Mouse (Mus musculus) urinary bladder, postnatal 4 days (tissue): Measurements from ENCODE around the gene Srgap2.

Source experiments
- DNase-seq, 2 experiments: peaks; one replicate each; pipeline ENCODE4 v3.0.0; 2021 to 2022; ENCODE audit warnings: low spot score in 2 of 2

Gene Srgap2

DNA sequence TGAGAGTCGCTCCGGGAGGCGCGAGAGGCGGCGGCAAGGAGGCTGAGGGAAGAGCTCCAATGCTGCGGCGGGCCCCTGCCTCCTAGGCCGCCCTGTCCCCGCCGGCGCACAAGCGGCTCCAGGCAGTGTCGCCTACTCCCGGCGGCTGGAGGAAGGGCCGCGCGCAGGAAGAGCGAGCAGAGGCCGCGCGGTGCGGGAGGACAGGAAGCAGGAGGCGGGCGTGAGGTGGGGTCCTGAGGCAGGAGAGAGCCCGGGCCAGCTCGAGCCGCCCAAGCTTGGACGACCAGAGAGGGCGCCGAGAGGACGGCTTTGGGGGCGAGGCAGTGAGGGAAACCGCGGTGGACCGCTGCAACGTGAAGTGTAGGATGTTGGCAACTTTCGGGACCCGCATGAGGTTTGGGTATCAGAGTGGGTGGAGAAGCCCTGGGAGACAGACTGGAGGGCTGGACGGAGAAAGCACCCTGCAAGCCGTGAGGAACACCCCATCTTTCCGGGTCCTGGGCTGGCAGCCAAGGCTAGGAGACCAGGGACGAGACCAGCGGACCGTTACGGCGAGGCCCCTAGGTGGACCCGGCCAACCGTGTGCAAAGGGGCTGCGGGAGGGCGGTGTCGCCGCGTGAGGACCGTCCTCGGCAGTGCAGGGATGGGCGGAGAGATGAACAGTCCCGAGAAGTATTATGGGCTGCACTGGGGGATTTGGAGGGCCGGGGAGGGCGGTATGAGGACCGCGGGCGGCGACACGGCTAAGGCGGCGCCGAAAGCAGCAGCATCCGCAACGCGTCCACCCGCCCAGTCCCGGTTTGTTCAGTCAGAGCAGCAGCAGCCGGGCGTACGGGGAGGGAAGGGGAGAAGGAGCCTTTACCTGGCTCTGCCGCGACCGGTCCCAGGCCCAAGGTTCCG lies 531 bp downstream of the Srgap2 start:
- DNase-seq, result peak; percentile 63 to 71

DNA sequence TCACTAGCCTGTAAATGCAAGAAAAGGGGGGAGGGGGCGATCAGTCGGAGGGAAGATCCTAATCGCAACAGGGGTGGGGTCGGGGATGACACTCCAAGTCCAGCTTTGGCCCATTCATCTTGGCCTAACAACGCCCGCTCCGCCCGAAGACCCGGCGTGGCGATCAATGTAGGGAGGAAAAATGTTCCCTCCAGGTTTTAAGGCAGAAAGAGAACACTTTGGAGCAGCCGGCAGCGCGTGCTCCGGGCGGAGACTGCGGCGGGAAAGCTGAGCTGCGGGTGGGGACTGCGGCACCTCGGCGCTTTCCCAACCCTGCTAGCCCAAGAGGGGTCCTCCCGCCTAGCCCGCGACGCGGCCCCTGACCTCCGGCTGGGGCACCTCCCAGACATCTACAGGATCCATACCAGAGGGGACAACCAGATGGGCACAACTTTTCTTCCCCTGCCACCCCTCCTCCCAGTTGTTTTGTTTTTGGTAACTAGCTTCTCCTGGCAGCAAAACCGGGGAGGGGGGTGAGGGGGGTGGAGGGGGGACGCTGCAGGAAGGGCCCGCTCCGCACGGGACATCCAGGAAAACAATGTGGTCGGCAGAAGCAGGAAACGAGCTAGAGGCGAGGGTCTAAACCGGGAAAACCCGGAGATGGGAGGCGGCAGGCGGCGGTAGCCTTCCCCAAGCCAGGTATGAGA lies 1.4 kb downstream of the Srgap2 start:
- peak; percentile 34 to 59 for DNase-seq

DNA sequence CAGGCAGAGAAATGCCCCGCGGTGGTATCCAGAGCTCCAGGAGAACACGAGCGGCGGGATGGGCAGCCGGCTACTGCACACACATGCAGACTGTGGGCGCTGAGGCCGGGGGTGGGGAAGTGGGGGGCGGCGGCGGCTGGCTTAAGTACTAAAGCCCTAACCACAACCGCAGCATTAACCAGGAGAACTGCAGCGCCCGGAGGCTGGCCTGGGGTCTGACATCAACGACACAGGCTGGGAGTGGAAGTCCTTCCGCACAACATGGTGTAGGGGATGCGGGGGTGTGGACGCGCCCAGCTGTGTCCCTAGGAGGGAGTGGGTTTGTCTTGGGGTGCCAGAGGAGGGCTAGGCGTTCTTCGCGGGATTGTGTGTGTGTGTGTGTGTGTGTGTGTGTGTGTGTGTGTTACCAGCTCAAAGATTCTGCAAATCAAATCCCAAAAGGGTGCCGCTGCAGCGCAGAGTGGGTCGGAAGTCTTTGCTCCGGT lies 2.0 kb downstream of the Srgap2 start:
- DNase-seq, result no peak

DNA sequence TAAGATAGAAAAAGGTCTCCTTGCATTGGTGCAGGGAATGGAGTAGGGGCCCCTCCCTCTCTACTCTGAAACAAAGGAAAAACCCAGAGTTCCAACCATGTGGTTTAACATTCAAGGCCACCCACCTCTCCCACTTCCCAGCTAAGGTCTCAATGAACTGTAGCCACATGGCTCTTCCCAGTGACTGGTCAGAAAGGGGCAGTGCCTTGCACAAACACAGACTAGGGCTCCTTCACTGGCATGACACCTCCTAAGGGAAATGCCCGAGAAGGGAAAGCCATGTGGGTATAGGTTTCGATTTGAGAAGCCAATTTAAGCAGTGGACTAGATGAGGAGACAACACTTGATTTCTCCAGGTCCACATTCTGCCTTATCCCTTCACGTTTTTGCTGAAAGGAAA lies 3.4 kb downstream of the Srgap2 start:
- no peak for DNase-seq

DNA sequence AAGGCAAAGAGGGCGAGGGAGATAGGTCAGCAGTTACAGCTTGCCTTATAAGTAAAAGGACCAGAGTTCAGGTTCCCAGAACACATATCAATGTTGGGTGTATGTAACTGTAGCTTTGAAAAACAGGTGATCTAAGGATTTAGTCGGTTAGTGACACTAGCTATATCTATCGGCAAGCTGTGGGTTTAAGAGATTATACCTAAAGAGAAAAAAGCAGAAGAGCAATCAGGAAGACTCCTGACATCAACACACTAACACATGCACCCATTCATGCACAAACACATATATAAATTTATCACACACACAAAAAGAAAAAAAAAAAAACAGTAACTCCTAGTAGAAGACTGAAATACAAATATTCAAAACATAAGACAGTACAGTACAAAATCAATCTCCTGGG lies 10.6 kb downstream of the Srgap2 start:
- DNase-seq, result no peak

DNA sequence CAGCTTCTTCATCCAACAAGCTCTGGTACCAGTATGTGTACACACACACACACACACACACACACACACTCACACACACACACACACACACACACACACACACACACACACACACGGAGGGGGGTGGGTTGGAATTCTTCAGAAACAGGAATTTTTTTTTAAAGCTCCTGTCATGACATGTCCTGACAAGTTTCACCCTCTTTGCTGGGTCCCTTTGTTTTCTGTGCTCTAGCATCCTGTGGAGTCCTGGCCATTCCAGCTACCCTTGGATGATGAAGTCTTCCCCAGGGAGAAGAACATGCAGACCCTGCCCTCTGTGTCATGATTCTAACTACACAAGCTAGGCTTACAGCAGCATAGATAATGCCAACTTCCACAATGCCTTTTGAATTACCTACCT lies 13.0 kb downstream of the Srgap2 start:
- DNase-seq, result no peak

DNA sequence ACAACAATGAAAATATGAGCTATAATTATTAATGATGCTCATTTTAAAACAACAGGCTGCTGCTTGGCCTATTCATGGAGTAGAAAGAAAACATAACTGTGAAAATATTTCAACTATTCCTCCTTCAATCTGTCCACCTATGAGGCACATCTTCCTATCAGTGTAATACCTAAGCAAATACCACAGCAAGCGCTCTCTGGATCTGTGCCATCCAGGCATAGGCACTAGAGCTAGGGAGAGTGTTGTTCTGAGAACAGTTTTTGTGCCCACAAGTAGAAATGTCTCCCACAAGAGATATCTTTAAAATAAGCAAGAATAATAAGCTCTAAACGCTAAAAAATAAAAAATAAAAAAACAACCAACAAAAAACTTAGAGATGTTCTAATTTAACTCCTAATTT lies 14.0 kb downstream of the Srgap2 start:
- no peak for DNase-seq

DNA sequence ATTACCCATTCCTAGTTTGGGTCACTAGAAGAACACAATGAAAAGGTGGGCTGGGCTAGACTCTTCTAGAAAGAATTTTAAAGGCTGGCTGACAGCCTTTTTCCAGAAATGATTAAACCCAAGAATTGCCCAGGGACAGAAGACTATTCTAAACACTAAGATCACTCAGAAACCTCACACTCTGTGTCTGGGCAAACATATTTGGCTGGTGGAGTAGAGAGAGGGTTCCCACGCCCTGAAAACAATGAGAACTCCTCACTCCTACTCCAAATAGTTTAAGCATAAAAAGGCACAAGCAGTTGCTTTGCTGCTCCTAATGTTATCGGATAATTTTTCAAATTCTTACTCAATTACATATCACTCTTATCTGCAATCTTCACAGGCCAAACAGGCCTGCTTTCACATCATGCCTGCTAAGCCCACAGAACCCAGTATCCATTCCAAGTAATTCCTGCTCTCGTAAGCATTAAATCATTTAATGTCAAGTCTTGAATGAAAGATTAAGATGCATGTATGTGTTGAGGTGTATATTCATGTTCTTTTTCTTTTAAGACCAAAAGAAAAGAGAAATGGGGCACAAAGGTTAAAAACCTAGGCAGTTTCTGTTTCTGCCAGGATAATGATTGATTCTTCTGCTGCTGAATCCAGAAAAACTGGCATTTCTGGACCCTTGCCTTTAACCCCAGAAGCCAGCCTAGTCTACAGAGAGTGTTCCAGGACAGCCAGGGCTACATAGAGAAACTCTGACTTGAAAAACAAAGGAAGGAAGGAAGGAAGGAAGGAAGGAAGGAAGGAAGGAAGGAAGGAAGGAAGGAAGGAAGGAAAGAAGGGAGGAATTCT lies 15.3 kb downstream of the Srgap2 start:
- no peak for DNase-seq

DNA sequence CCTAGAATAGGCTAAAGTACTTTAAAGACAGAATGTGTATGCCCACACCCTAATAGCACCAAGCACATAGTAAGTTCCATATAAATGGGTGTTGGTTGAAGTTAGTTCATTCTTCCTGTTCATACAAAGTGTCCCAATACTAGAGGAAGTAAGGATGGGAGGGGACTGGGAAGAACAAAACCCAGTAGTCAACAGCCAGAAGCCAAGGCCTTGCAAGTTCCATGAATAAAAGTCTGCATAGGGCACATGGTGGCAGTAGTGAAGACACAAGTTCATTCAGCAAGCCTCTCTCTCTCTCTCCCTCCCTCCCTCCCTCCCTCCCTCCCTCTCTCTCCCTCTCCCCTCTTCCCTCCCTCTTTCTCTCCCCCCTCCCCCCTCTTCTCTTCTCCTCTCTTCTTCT lies 16.0 kb downstream of the Srgap2 start:
- DNase-seq, result no peak

DNA sequence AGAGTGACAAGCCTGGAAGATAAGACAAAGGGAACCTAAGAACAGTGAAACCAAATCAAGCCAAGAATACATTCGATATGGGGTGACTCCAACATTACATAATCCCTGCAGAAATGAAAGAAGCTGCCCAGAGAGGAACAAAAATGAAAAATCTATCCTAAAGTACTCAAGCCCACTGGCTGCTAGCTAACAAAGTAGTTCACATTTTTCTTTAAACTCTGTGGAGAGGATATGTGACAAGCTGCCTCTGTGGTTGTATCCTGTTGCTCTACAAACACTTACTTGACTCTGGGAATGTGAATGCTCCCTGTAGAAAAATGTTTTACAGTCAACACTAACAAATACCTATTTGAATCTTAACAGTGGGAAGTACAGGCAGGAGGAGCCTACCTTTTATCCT lies 25.5 kb downstream of the Srgap2 start:
- no peak for DNase-seq

DNA sequence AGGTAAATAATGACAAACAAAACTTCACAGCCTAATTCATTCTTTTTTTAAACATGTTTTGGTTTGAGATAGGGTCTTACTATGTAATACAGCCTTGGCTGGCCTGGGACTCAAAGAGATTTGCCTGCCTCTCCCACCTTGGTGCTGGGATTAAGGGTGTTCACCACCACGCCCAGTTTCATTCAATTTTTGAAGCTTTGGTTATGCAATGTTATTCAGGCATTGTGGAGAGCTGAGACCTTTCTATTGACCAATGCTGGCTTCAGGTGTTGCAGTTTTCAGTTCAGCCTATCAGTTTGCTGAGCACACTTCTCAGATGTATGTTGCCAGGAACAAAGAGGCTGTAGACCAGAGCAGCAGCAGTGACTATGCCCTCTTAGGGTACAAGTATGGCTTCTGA lies 28.9 kb downstream of the Srgap2 start:
- no peak for DNase-seq

DNA sequence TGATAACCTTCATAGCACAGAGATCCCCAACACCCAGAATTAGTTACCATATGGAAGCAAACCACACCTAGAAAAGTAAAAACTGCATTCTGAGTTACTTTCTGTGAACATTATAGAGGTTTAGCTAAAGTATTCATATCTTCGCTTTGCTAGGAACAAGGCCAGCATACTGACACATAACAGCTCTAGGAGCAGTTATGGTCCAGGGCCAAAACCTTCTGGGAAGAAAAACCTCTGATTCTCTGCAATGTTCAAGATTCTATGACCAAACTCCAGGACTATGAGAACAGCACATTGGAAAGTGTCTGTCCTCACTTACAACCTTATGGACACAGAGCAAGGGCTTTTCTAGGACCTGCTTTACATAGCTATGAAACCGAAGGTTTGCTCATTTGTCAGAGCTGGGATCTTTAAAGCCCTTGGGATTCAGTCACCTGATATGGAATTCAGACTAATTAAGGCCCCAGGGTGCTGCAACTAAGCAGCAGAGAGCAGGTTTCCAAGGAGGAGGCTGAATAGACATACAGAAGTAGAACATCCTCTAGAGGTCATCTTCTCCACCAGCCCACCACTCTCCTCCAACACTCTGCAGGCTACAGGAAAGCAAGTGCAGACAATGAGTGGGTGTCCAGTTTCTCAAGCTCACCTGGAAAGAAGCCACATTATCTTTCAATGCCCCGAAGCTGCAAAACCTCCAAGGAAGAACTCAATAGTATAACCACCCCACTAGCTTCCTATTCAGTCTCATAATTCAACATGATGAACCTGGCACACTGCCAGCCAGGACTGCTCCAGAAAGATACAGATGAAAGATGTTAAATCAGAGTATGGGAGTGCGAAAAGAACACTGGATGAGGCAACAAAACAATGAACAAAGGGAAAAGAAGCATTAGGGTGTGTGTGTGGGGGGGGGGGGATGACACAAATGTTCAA lies 32.9 kb downstream of the Srgap2 start:
- DNase-seq, result no peak

DNA sequence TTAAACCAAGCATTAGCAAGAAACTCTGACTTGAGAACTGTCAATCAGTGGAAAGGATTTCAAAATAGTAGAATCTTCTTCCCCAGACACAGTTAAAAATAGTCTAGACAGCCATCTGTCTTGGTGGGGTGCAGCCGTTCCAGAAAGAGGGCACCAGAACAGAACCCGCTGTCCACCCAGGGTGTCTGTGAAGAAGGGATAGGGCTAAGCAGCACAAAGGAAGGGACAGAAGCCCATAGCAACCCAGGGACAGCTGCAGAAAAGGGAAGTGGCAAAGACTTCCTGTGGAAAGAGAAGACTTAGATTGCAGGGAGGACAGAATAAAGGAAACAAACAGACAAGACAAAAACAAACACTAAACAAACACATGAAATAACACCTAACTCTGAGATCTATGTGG lies 34.8 kb downstream of the Srgap2 start:
- no peak for DNase-seq

DNA sequence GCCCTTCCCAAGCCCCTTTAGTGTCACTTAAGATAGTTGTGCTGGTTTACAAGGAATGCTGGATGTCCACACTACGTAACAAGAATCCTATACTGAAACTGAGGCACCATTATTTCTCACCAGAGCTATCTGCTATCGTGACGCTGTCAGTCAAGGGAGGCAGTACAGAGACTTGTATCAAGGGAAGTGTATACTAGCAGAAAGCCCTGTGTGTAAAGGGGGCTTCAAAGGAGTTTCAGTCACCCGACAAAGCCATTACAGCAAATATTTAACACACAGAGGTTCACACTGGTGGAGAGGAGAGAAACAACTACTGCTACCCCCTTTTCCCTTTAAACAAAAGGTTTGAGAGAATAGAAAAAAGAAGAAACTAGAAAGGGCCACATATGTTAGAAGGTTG lies 35.6 kb downstream of the Srgap2 start:
- no peak for DNase-seq

DNA sequence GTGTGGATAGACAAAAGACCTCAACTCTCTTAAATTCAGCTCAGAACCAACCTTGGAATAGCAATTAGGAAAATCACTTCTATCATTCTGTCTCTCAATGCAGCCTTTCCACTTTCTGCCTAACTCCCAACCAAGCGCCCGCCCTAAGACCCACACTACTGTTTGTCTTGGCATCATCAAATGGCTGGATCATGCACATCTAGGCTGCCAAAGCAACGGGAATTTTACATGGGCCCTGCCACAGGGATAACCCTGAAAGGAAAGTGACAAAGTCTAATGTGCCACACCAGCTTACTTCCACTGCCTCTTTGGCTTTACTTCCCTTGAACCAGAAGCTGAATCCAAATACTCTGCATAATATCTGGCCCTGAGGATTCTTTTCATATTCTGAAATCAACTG lies 37.8 kb downstream of the Srgap2 start:
- no peak for DNase-seq

DNA sequence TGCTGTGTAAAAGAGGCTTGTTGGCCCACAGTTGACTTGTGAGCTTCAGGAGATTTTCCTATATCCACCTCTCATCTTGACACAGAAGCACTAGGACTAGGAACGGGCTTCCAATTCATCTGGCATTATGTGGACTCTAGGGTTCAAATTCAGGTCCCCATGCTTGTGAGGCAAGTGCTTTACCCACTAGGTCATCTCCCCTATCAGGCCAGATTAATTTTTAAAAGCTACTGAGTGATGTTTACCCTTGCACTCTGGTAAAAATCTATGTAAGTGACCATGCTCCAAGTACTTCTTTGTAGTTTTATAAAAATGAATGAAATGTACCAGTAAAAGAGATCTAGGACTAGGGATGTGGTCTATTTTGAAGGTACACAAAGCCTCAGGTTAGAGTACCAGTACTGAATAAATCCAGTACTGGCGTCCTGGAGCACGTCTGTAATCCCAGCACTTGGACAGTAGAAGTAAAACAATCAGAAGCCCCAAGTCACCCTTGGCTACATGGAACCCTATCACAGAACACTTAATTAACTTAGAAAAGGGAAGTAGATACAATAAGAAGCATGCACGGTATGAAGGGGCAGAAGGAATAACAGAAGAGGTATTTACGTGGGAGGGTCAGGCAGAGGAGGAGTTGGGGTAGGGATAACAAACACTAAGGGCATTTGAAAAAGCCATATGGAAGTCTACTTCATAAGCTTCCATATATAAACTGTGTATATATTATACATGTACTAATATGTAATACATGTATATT lies 40.9 kb downstream of the Srgap2 start:
- DNase-seq, result no peak

DNA sequence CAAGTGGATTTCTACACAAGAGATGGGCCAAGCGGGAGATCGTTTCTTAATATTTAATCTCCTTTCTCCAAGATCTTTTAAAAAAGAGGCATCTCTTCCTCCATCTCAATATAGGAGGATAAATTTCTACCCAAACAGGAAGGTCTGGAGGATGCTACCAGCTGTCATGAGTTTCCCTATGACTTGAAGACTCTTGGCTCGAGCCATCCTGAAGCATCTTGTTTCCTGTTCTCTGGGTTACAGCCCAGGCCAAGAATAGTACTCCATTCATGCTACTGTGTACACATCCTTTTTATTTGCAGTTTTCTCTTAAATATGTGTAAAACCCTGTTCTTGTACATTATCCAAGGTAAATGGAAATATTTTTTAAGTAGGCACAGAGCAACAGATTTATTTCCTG lies 44.9 kb downstream of the Srgap2 start:
- no peak for DNase-seq

DNA sequence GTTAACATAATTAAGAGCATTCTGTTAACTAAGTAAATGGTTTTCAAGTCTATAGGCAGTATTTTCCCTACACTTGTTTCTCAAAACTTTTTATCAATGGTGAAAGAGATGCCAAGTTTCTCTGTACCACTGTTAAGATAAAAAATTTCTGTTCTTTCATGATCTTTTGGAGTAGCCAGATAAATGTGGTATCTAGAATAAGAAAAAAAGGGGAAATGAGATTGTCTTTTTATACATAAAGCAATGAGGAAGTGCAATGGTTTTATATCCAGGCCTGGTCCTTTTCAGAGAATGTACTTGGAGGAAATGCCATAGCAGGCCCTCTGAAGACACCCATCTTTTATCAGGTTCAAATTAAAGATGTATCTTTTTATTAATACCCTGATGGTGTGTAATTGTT lies 45.8 kb downstream of the Srgap2 start:
- DNase-seq, result no peak

DNA sequence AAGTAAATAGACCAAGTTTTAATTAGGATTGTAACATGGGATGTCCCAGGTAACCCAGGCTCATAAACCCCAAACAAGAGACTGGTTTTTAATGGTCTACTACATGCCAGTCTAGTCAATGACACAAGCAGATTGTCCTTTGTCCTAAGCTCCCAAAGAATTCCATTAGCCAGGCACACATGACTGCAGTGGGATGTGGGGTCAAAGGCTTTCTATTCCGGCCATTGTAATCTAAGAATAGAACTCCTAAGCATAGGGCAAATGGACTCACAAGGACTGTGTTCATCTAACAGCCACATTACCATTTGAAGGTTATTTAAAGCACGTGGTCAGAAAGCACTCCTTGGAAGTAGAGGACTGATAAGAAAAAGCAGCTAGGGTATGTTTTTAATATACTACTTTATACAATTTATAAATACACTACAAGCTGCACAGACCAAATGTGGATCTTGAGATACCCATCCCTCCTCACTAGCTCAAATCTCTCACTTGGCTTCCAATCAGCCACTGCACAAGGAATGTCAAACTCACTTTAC lies 48.3 kb downstream of the Srgap2 start:
- no peak for DNase-seq

DNA sequence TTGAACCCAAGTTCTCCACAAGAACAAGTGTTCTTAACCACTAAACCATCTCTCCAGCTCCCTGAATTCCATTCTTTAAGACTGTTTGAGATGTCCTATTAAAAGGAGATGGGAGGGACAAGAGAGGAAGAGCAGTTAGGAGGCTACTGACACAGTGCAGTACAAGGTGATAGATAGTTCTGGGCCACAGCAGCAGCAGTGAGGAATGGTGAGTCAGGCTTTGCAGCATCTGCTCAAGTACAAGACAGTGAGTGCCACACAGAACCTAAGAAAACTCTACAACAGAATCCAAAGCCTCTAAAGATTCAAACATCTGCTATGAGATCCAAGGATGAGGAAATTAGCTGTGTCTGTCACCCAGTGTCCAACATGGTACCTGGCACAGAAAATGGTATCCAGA lies 51.8 kb downstream of the Srgap2 start:
- no peak for DNase-seq
